Mouse (Mus musculus) G1E (cell line): ENCODE data around the gene Pard3b.

Experiments
- CTCF ChIP-seq: IDR thresholded peaks from 2 replicates; pipeline ENCODE4 v1.5.1; 2012; ENCODE audit warnings: low read depth, low read length, inconsistent platforms, mixed read lengths
- GATA1 ChIP-seq: IDR thresholded peaks from 2 replicates; pipeline ENCODE4 v1.6.1; 2012; ENCODE audit warnings: borderline replicate concordance, low read length, inconsistent platforms, mixed read lengths
- GATA2 ChIP-seq: IDR thresholded peaks from 2 replicates; pipeline ENCODE4 v1.6.1; 2012; ENCODE audit warnings: low read depth, low read length, inconsistent platforms, borderline replicate concordance
- TAL1 ChIP-seq: conservative IDR thresholded peaks from 2 replicates; pipeline ENCODE4 v1.6.1; 2012; ENCODE audit warnings: low read depth, low read length, inconsistent platforms, mixed read lengths

- TF ChIP-seq CTCF (no peak), GATA1 (no peak), TAL1 (no peak), GATA2 (no peak)
Observed at GRCm38 (mm10) chr1:61912931-61913330, 274.3 kb downstream of the Pard3b start.
